Mouse (Mus musculus) granulocyte monocyte progenitor cell, adult 5-6 weeks (primary cell): Measurements from ENCODE around the gene Arl5b. TPM values are rescaled to one million over a fixed set of nuclear protein-coding genes. Genes with fewer than 3 reads are reported as not detected.

Source experiments
- ATAC-seq: replicated peaks from 2 replicates; pipeline ENCODE4 v1.8.0; 2016; ENCODE audit warnings: mild to moderate bottlenecking, moderate TSS enrichment, inconsistent platforms; ENCODE audit not compliant: poor library complexity, severe bottlenecking
- total RNA-seq, 2 experiments: library from RNA; stranded (forward) in 1 of 2; stranded (reverse) in 1 of 2; fragments of 200-712, 200-1000 nt in 1 of 2; fragments of >200 nt in 1 of 2; fragmentation: Nextera tagmentation in 1 of 2; gene quantifications; 2 replicates each; pipeline ENCODE4 v1.2.3; 2014 to 2017

Arl5b gene
- total RNA-seq, 2 experiments from 2014 or later: 11.7 to 18.6 TPM

GRCm38 (mm10) chr2:15111808-15112440 lies 62.7 kb downstream of the Arl5b start:
- no peak for ATAC-seq

- no peak for ATAC-seq
These were observed 63.5 kb downstream of the Arl5b start for GRCm38 (mm10) chr2:15112741-15113140.

DNA sequence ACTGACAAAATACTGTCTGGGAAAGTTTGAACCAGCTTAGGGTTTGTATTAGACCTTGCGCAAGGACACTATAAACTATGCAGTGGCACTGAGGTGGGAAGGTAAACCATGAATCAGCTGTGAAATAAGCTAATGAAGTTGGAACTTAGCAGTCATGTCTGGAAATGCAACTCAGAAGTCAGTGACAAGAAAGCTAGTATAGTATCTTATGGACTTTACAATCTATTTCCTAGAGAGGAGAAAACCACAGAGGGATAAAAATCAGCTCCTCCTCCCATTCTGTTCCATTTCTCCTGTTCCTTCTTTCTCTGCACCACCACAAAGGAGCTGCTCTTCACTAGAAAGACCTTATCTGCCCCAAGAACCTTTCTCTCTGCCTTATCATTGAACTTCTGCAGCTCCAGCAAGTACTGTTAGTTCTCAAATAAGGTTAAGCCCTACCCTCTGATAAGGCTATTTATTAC lies 72.1 kb downstream of the Arl5b start:
- no peak for ATAC-seq

Other genes with a start within 250 kb of the Arl5b start
- 11.2 and 14.5 TPM in 2 replicates for gene Nsun6, start 5.7 kb downstream of the Arl5b start, total RNA-seq (2014; fragmentation: Nextera tagmentation)
- 5.5 and 7.4 TPM in 2 replicates for gene Nsun6, start 5.7 kb downstream of the Arl5b start, total RNA-seq (2017)